Mouse (Mus musculus) thymus, postnatal 0 days (tissue): ENCODE results near the gene Slc27a1. TPM values are rescaled to one million over a fixed set of nuclear protein-coding genes. Genes with fewer than 3 reads are reported as not detected.

Source experiments
- DNase-seq: peaks from one replicate; pipeline ENCODE4 v3.0.0-alpha.2; 2015; ENCODE audit warnings: low spot score
- polyA plus RNA-seq: library from polyadenylated mRNA; unstranded; fragments of >200 nt; fragmentation: Nextera tagmentation; extraction: Ambion mirVana; gene quantifications from 2 replicates; pipeline ENCODE4 v1.2.1, GENCODE M21; 2015

Gene Slc27a1
- polyA plus RNA-seq, 1 experiment from 2014 or later: 33.8 TPM

GRCm38 (mm10) chr8:71580201-71580600 is 11.5 kb downstream of the Slc27a1 start:
- DNase-seq: no peak

DNA sequence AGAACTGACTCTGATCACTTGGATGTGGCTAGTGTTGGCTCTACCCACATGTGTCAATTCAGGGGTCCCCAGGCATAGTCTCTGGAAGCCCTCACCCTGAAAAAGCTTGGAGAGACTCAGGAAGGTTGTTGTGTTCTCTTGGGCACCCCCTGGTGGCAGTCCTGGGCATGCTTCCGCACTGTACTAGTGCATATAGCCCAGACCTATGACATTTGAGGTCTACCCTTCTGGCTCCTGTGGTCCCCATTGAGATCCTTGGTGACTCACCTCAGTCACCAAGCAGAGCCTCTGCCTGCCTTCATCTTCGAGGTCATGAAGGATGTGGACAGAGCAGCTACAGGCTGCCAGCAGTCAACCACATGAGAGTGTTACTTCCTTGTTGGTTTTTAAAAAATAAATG is 18.2 kb downstream of the Slc27a1 start:
- peak; percentile 59 for DNase-seq

DNA sequence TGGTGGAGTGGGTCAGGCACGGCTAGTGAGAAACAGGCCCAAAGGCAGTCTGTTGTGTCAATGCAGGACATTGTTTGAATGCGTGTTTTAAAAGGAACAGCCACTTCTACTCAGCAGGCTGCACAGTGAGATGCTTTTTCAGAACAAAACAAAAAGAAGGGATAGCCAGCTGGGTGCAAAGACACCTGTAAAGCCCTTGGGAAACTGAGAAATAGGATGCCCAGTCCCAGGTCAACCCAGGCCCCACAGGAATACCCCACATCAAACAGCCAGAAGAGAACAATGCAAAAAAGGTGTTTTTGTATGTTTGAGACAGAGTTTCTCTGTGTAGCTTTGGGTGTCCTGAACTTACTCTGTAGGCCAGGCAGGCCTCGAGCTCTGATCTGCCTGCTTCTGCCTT is 20.1 kb downstream of the Slc27a1 start:
- no peak for DNase-seq

- peak; percentile 44 for DNase-seq
Measured at GRCm38 (mm10) chr8:71591017-71591416, 22.3 kb downstream of the Slc27a1 start.

GRCm38 (mm10) chr8:71591471-71592373 is 23.0 kb downstream of the Slc27a1 start, which contains the start of gene Pgls:
Gene Pgls, plus strand, starts transcription at chr8:71592176.
- DNase-seq: peak; percentile 92

- DNase-seq: peak; percentile 69
Measured at GRCm38 (mm10) chr8:71592374-71593170, 23.9 kb downstream of the Slc27a1 start.

- DNase-seq: no peak
Measured at GRCm38 (mm10) chr8:71593556-71594323, 25.1 kb downstream of the Slc27a1 start.

DNA sequence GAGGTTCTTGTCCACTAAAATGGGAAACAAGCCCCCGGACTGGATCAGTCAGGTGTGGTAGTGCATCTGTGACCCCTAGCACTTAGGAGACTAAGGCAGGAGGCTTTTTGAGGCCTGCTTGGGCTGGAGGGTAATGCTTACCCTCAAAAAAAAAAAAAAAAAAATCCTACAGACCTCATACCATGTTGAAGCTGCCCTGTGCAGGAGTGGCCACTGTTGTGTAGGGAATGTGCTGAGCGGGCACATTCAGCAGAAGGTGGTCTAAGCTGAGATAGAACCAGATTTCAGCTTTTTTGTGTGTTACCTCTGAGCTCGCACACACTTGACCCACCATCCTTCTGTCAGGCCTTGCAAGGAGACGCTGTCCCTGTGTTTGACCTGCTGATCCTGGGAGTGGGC is 25.6 kb downstream of the Slc27a1 start:
- DNase-seq: no peak

GRCm38 (mm10) chr8:71595862-71596261 is 27.2 kb downstream of the Slc27a1 start:
- peak; percentile 88 for DNase-seq

GRCm38 (mm10) chr8:71596384-71596783 is 27.7 kb downstream of the Slc27a1 start:
- DNase-seq: no peak

DNA sequence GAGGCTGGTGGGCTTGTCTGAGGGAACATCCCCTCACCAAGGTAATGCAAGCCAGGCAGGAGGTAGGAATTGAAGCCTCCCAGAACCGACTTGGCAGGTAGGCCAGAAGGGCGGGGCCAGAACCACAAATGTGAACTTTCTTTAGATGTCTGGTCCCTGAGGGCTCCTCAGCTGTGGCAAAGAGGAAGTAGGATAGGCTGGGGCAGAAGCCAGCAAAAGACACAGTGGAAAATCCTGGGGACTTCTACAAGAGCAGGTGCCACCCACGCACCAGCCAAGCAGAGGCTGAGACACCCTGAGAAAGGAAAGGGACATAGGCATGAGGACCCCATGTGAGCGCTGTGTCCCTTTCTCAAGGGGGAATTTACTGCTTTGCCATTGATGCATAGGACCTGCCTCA is 28.1 kb downstream of the Slc27a1 start:
- DNase-seq: no peak

GRCm38 (mm10) chr8:71597451-71597850 is 28.8 kb downstream of the Slc27a1 start, which contains the start of gene Fam129c:
Gene Fam129c, plus strand, starts transcription at chr8:71597648.
- no peak for DNase-seq

DNA sequence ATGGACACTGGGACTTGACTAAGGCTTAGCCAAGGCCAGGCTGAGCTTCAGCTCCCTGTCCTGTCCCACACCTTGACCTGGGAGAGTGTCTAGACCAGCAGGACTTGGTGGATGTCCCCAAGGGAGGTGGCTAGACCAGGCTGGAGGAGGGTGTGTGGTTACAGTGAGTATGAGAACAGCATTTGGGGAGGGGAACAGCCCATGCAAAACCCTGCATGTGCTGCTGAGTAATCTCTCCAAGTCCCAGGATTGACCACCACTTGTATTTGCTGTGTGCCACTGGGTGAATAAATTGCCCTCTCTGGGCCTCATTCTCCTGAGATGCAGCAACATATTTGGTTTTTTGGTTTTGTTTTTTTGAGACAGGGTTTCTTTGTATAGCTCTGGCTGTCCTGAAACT is 29.7 kb downstream of the Slc27a1 start:
- DNase-seq: no peak

DNA sequence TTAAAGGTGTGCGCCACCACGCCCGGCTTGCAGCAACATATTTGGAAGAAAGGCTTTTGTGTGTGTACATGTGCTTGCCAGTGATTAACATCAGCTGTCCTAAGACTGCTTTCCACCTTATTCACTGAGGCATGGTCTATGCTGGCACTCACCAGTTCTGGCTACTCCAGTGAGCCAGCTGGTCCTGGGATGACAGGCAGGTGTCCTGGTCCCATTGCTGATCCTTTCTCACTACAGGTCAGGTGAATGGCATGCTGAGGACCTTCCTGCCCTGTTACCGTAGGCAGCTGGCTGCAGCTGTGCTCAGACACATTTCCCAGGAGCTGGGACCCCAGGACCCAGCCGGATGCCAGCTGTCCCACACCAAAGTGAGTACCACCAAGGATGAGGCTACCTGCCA is 30.2 kb downstream of the Slc27a1 start:
- no peak for DNase-seq

DNA sequence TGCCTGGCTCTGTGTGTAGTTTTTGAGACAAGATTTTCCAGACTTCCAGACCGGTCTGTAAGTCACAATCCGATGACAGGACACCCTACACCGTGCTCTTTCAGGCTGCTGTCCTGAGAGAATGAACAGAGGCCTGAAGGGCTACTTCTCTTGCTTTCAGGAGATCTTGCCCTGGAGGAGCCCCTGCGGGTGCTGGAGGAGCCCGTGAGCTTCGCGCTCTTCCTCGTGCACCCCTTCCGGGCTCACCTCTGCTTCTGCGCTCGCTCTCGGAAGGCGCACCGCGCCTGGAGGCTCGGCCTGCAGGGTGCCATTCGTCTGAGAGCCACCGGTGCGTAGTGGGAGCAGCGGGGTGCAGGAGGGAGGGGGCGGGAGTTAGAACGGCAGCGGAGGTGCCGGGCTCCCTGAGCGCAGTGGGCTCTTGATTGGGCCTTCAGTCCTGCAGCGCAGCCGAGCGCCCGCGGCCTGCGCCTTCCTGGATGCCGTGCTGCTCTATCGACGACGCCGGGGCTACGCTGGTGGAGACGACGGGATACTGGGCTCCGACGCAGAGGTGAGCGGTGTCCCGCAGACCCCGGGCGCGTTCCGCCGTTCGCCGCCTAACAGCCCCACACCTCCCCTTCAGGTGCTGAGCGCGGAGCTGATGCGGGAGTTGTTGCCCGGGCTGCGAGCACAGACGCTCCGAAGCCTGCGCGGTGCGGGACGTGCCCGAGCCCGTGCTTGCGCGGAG is 33.4 kb downstream of the Slc27a1 start:
- peak; percentile 75 for DNase-seq

DNA sequence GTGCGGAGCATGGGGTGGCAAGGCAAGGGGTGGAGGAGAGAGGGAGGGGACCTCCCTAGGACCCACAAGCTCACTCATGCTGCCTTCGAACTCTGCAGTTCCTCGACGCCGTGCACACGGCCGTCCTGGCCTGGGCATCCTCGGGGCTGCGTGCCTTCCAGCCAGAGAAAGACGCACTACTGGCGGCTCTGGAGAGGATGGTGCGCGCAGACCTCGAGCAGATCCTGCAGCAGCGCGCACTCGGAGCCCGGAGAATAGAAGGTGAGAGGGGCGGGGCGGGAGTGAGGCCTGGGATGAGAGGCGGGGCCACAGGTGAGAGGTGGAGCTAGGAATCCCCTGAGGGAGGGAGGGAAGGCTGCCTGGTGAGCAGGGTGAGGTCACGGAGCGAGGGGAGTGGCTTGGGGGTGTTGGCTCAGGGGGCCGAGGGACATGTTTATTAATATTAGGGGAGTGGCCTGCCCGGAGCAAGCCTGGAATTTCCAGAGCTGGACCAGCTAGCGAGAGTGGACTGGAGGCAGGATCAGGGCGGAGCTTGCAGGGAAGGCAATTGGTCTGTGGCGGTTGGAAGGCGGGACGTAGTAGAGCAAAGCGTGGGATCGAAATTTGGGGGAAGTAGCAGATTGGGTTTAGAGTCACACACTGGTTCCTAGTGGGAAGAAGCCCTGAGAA is 34.1 kb downstream of the Slc27a1 start:
- DNase-seq: no peak

GRCm38 (mm10) chr8:71604021-71604420 is 35.3 kb downstream of the Slc27a1 start:
- DNase-seq: no peak

DNA sequence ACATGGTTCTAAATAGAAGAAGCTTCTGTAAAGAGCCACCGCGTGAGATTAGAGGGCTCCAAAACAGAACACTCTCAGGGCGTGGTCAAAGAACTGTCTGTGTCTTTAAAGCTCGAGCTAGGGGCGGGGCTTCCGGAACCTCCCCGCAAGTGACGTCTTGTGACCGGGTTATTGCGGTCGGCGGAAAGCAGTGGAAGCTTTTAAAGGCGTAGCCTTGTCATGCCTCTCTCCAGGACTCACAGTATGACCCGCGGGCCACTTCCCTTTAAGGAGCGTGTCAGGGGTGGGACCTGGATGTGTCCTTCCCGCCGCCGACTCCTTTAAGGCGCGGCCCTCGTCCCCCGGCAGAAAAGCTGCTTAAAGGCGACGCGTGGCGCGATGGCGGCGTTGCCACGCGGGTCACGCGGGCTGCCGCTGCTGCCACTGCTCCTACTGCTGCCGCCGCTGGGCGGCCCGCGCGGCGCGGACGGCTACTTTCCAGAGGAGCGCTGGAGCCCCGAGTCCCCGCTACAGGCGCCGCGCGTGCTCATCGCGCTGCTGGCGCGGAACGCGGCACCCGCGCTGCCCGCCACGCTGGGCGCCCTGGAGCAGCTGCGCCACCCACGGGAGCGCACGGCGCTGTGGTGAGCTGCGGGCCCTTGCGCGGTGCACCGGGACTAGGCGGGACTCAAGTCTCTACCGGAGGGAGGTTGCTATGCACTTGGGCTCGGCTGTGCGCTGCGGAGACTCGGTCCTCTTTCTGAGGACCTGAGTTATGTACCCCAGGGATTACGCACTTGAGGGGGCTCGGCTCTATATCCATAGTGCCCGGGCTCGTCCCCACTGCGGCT is 42.4 kb downstream of the Slc27a1 start, which contains the start of gene Colgalt1:
Gene Colgalt1 (plus strand): TSS at position 177 of the 830 bp plus-strand sequence.
- DNase-seq: peak; percentile 99

DNA sequence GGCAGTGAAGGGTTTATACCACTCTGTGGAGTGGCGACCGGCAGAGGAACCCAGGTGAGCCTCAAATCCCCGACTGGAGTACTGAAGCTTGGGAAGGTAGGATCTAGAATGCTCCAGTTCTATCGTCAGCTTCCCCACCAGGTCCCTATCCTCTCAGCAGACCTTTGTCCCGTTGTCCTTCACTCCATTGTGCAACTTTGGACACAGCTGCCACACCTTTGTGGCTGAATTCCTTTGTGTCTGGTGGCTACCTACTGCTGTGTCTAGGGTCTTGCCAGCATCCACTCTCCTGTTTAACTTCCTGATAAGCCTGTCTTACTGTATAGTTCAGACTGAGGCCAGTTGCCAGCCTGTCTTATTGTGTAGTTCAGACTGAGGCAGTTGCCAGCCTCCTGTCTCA is 43.5 kb downstream of the Slc27a1 start:
- DNase-seq: no peak
